Mouse (Mus musculus) erythroblast, embryonic 14.5 days (primary cell): ENCODE results near the gene Gbx2.

Experiments
- GATA1 ChIP-seq: IDR thresholded peaks from 2 replicates; pipeline ENCODE4 v1.6.1; 2012; ENCODE audit warnings: low read length, inconsistent platforms, mixed read lengths
- TAL1 ChIP-seq: IDR thresholded peaks from 3 replicates; pipeline ENCODE4 v1.6.1; 2012; ENCODE audit warnings: low read length, inconsistent platforms, mixed read lengths

- TF ChIP-seq GATA1 (no peak), TAL1 (no peak)
These were observed 8.7 kb downstream of the Gbx2 start for GRCm38 (mm10) chr1:89922282-89922681.
